Mouse (Mus musculus) midbrain, embryonic 15.5 days (tissue): Measurements from ENCODE around the gene Adgrg6. TPM values are rescaled to one million over a fixed set of nuclear protein-coding genes. Genes with fewer than 3 reads are reported as not detected.

Experiments
- ATAC-seq: fragments of 200-750 bp; cut with Nextera tagmentation; replicated peaks from 2 replicates; pipeline ENCODE4 v1.8.0; 2017; ENCODE audit warnings: moderate TSS enrichment
- H3K27ac ChIP-seq: fragments of 300-500 bp; sonication (generic); 2 replicates; pipeline ENCODE4 v1.5.1; 2015; ENCODE audit warnings: mild to moderate bottlenecking, inconsistent platforms
- H3K27me3 ChIP-seq: fragments of 300-500 bp; sonication (generic); replicated peaks from 2 replicates; pipeline ENCODE4 v1.6.1; 2015; ENCODE audit warnings: inconsistent platforms
- H3K36me3 ChIP-seq: fragments of 300-500 bp; sonication (generic); replicated peaks from 2 replicates; pipeline ENCODE4 v1.6.1; 2015; ENCODE audit warnings: inconsistent platforms
- H3K4me1 ChIP-seq: fragments of 300-500 bp; sonication (generic); 2 replicates; pipeline ENCODE4 v1.6.1; 2015; ENCODE audit warnings: inconsistent platforms
- H3K4me2 ChIP-seq: fragments of 300-500 bp; sonication (generic); 2 replicates; pipeline ENCODE4 v1.6.1; 2015; ENCODE audit warnings: inconsistent platforms, mild to moderate bottlenecking, moderate library complexity
- H3K4me3 ChIP-seq: fragments of 300-500 bp; sonication (generic); 2 replicates; pipeline ENCODE4 v1.5.1; 2015; ENCODE audit warnings: mild to moderate bottlenecking, inconsistent platforms
- H3K9ac ChIP-seq: fragments of 300-500 bp; sonication (generic); 2 replicates; pipeline ENCODE4 v1.6.1; 2015; ENCODE audit warnings: mild to moderate bottlenecking, inconsistent platforms
- H3K9me3 ChIP-seq: fragments of 300-500 bp; sonication (generic); 2 replicates; pipeline ENCODE4 v1.6.1; 2016; ENCODE audit warnings: inconsistent platforms
- WGBS: fragments of 180-500 bp; shearing (Covaris S2); methylation state at CpG from one replicate; pipeline ENCODE4 v1.1.7; 2015; ENCODE audit warnings: mixed read lengths; 5-methylcytosine and 5-hydroxymethylcytosine counted together
- polyA plus RNA-seq: library from polyadenylated mRNA; unstranded; fragments of >200 nt; fragmentation: Nextera tagmentation; extraction: Ambion mirVana; gene quantifications from 2 replicates; pipeline ENCODE4 v1.2.1, GENCODE M21; 2015

Gene Adgrg6
- polyA plus RNA-seq, result 0.82 and 1.6 TPM in 2 replicates

DNA sequence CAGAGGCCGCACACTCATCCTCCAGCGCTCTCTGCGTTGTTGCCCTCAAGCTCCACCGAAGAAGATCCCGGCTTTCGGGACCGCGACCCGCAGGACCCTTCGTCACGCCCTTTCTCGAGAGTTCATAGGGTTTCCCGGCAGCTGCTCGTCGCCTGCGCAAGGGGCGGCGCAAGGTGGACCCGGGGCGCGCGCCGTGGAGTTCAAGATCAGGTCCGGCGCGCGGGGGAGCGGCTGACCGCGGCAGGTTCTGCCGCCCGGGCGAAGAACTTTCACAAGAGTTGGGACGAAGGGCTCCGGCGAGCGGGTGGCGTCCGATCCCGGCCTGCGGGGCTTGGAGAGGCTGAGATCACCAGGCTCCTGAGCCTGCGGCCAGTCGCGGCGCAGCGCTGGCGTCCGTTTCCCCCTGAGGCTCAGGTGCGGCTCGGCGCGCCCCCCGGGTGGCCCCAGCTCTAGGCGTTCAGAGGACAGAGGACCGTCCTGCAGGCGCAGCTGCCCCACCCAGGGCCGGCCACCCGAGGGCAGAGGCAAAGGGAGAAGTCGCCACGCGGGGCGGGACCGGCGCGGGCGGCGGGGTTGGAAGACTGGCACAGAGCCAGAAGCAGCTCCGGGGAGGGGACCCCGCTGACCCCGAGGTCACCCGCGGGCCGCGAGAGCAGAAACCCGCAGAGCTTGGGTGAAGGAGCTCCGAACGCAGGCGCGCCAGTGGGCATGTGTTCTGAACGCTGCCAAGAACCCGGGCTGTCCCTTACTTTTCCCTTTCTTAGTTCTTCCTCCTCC is at the start of gene Adgrg6:
Gene Adgrg6, minus strand, starts transcription at position 719 of the 777 bp plus-strand sequence.
- no peak within 1 kb of the TSS for H3K27ac ChIP-seq
- H3K4me1 ChIP-seq, result peaks cover 11% of the 10 kb centered on the region; the same call in 1 of the 2 replicates
- ATAC-seq, result peak; percentile 81
- peaks cover 6% of the 10 kb centered on the region; the same call in 1 of the 2 replicates for H3K27me3 ChIP-seq
- H3K9me3 ChIP-seq, result no peaks in the 10 kb centered on the region
- peak within 1 kb of the TSS; percentile 100 for H3K4me2 ChIP-seq
- peak within 1 kb of the TSS; percentile 47 for H3K9ac ChIP-seq
- H3K36me3 ChIP-seq, result no peaks in the 10 kb centered on the region
- H3K4me3 ChIP-seq, result peak within 1 kb of the TSS; percentile 59
- under 1% methylated on average over 81 of the region's 81 CpGs for WGBS

DNA sequence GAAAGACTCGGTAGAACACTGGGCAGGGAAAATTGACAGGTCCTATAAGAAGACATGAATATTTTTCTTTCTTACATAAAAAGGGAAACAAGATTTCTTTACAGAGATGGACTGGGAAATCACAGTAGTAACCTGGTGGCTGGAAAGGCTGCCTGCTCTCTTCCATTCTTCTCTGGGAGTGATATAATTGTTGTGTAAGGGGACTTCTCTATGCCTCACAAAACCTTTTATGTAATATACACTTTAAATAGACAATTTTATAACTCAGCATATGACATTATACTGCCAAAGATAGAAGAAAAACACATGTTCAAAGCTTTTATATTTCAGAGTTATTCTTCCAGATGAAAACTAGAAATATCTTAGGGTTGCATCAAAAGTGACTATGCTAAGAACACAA is 46.8 kb upstream of the Adgrg6 start:
- H3K36me3 ChIP-seq, result no peaks in the 10 kb centered on the region
- no peaks in the 10 kb centered on the region for H3K4me1 ChIP-seq
- H3K4me3 ChIP-seq, result no peak overlapping the region
- H3K9ac ChIP-seq, result no peak overlapping the region
- H3K4me2 ChIP-seq, result no peak overlapping the region
- H3K27ac ChIP-seq, result no peak overlapping the region
- H3K27me3 ChIP-seq, result no peaks in the 10 kb centered on the region
- ATAC-seq, result no peak
- WGBS, result 91% methylated on average over 1 of the region's 1 CpGs
- no peaks in the 10 kb centered on the region for H3K9me3 ChIP-seq

DNA sequence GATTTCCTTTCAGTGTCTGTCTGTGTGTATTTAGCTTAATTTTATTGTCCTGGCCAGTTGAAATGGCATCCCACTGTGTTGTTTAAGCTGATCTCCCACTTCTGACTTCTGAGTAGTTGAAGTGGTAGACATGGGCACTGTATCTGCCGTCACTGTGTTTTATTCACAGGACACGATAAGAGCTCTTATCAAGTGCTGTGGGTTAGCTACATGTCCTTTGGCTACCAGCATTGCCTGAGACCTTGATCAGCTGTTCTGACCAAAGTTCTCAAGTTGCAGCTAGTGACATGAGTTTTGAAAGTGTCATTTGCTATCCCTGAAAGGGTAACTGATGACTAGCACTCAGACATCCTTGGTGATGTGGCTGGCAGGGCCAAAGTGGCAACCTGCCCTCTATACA is 45.4 kb upstream of the Adgrg6 start:
- WGBS, result 90% methylated on average over 2 of the region's 2 CpGs
- ATAC-seq, result no peak
- Histone ChIP-seq H3K4me3 (no peak overlapping the region), H3K27me3 (no peaks in the 10 kb centered on the region), H3K4me1 (no peaks in the 10 kb centered on the region), H3K27ac (no peak overlapping the region), H3K4me2 (no peak overlapping the region), H3K36me3 (no peaks in the 10 kb centered on the region), H3K9ac (no peak overlapping the region), H3K9me3 (no peaks in the 10 kb centered on the region)

DNA sequence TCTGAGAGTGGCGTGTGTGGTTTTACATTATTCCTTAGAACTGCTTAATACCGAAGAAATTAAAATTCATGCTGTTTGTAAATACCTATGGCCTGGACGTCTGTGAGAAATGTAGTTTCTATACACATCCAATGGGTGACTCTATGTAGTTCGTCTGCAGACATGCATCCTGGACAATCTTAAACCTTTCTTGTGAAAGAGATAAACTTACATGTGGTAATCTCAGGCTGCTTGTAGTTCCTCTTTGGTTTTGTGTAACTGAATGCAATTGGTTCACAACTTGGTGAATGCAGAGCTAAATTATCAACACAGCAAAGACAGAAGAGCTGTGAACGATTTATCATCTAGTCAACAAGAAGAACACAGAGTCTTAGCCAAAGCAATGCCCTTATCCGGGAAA is 44.2 kb upstream of the Adgrg6 start:
- H3K4me3 ChIP-seq, result no peak overlapping the region
- H3K27ac ChIP-seq, result no peak overlapping the region
- 90% methylated on average over 6 of the region's 6 CpGs for WGBS
- no peaks in the 10 kb centered on the region for H3K4me1 ChIP-seq
- ATAC-seq, result no peak
- H3K36me3 ChIP-seq, result no peaks in the 10 kb centered on the region
- H3K9ac ChIP-seq, result no peak overlapping the region
- H3K4me2 ChIP-seq, result no peak overlapping the region
- H3K27me3 ChIP-seq, result no peaks in the 10 kb centered on the region
- no peaks in the 10 kb centered on the region for H3K9me3 ChIP-seq

DNA sequence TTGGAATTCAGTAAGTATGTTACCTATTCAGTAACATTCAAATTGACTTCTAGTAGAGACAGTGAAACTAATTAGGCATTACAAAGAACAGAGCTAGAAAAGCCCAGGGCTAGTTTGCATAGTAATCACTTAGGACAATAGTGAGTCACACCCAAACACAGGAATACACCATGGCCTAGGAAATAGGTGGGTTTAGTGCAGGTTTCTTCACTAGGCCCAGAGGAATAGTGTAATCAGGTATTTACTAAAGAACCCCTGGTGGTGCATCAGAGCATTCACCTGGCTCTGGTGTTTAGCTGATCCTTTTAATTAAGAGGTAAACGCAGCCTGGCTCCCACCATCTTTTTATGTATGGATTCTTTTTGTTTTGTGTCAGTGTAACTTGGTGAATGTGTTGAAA is 38.0 kb upstream of the Adgrg6 start:
- H3K27me3 ChIP-seq, result no peaks in the 10 kb centered on the region
- H3K9ac ChIP-seq, result no peak overlapping the region
- H3K4me2 ChIP-seq, result no peak overlapping the region
- no peaks in the 10 kb centered on the region for H3K4me1 ChIP-seq
- H3K36me3 ChIP-seq, result no peaks in the 10 kb centered on the region
- H3K9me3 ChIP-seq, result no peaks in the 10 kb centered on the region
- H3K27ac ChIP-seq, result no peak overlapping the region
- ATAC-seq, result no peak
- H3K4me3 ChIP-seq, result no peak overlapping the region
- 83% methylated on average over 1 of the region's 1 CpGs for WGBS

DNA sequence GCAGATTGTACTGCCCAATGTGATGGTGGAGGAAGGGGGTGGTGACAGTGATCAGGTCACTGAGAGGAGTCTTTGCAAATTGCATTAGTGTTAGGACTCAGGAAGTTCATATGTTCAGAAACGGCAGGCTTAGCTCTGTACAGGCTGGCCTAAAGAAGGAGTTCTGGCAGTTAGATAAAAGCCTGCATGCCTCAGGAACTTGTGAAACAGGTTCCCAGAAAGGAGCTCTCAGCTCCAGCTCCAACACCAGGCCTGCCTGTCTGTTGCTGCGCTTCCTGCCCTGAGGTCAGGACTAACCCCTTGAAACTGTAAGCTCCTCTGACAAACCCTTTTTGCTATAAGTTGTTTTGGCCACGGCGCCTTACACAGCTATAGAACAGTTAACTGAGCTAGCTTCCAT is 28.8 kb upstream of the Adgrg6 start:
- no peak overlapping the region for H3K27ac ChIP-seq
- H3K9ac ChIP-seq, result no peak overlapping the region
- no peak for ATAC-seq
- no peak overlapping the region for H3K4me2 ChIP-seq
- no peak overlapping the region for H3K4me3 ChIP-seq
- no peaks in the 10 kb centered on the region for H3K9me3 ChIP-seq
- WGBS, result 83% methylated on average over 4 of the region's 4 CpGs
- no peaks in the 10 kb centered on the region for H3K4me1 ChIP-seq
- H3K36me3 ChIP-seq, result no peaks in the 10 kb centered on the region
- no peaks in the 10 kb centered on the region for H3K27me3 ChIP-seq

DNA sequence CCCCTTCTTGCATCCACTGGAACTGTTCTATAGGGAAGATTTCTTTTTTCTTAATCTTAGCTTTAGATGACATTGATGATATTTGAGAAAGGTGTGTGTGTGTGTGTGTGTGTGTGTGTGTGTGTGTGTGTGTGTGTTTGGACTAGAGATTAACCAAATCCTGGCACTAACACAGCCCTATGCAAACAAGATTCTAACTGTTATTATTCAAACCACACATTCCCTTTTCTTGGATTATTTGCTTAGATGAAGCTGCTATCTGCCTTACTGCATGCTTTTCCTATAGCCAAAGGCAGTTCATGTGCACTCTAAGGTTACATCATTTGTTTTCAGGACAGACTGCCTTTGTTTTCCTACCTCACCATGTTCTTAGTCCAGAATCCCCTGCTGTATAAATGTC is 25.7 kb upstream of the Adgrg6 start:
- no peaks in the 10 kb centered on the region for H3K36me3 ChIP-seq
- H3K9ac ChIP-seq, result no peak overlapping the region
- no peaks in the 10 kb centered on the region for H3K4me1 ChIP-seq
- no peaks in the 10 kb centered on the region for H3K9me3 ChIP-seq
- ATAC-seq, result no peak
- H3K4me2 ChIP-seq, result no peak overlapping the region
- no peak overlapping the region for H3K4me3 ChIP-seq
- H3K27me3 ChIP-seq, result no peaks in the 10 kb centered on the region
- no peak overlapping the region for H3K27ac ChIP-seq

DNA sequence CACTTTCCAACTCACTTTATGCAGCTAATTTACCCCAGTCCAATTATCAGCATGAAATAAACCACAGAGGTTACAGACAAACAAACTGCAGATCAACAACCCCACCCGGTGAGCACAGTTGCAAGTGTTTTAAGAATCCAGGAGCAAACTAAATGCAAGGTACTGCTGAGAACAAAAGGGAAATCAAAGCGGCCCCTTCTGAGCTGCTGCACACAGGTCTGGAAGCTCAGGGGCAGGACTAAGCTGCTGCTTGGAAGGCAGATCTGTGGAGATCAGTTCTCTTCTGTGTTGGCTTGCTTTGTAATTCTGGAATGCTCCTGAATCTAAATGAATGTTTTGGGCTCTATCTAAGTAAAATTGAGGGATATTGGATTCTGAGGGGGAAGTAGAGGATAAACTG is 25.2 kb upstream of the Adgrg6 start:
- ATAC-seq, result no peak
- Histone ChIP-seq H3K36me3 (no peaks in the 10 kb centered on the region), H3K4me3 (no peak overlapping the region), H3K27me3 (no peaks in the 10 kb centered on the region), H3K4me1 (no peaks in the 10 kb centered on the region), H3K4me2 (no peak overlapping the region), H3K27ac (no peak overlapping the region), H3K9ac (no peak overlapping the region), H3K9me3 (no peaks in the 10 kb centered on the region)
- 7% methylated on average over 2 of the region's 2 CpGs for WGBS

DNA sequence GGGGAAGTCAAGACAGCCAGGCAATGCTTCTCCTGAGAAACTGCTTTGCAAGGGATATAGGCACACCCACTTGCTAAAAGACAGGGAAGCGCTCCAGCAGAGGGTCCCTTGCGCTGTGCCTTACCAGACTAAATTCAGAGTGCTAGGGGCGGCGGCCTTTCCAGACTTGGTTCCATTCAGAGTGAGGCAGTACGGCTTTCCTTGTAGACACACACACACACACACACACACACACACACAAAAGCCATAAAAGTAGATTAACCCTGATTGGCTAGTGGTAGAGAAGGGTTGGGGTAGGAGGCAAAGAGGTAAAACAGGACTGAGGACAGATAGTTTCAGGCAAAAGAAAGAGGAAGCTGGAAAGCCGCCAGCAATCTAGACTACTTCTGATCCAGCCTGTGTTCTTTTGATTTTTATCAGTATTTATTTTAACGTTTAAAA is 672 bp upstream of the Adgrg6 start:
- Histone ChIP-seq H3K4me3 (0 out of 2 replicates have a peak overlapping the region, but pooled peaks have one; percentile 6), H3K4me1 (peaks cover 11% of the 10 kb centered on the region; the same call in 1 of the 2 replicates), H3K27me3 (peaks cover 6% of the 10 kb centered on the region; the same call in 1 of the 2 replicates), H3K36me3 (no peaks in the 10 kb centered on the region), H3K9me3 (no peaks in the 10 kb centered on the region), H3K4me2 (peak overlapping the region; percentile 100), H3K9ac (no peak overlapping the region), H3K27ac (no peak overlapping the region)
- 26% methylated on average over 7 of the region's 7 CpGs for WGBS
- ATAC-seq, result peak; percentile 53

DNA sequence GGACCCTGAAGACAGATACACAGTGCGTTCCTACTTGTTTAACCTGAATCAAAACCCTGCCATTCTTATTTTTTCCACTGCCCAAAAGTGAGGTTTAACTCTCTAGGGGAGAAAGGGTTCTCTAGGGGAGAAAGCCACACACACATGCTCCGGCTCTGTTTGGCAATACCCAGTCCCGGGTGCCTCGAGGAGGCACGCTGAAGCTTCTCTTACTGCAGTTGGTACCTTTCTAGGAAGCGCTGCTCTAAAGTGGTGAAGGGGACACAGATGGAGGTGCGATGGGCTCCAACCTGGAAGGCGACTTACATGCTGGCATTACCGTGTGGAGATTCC is 885 bp downstream of the Adgrg6 start:
- Histone ChIP-seq H3K4me2 (peak overlapping the region; percentile 100), H3K4me1 (peaks cover 11% of the 10 kb centered on the region; the same call in 1 of the 2 replicates), H3K27ac (no peak overlapping the region), H3K4me3 (peak overlapping the region; percentile 59), H3K36me3 (no peaks in the 10 kb centered on the region), H3K9ac (peak overlapping the region; percentile 47), H3K9me3 (no peaks in the 10 kb centered on the region), H3K27me3 (peaks cover 6% of the 10 kb centered on the region; the same call in 1 of the 2 replicates)
- WGBS, result 8% methylated on average over 9 of the region's 9 CpGs
- ATAC-seq, result no peak

DNA sequence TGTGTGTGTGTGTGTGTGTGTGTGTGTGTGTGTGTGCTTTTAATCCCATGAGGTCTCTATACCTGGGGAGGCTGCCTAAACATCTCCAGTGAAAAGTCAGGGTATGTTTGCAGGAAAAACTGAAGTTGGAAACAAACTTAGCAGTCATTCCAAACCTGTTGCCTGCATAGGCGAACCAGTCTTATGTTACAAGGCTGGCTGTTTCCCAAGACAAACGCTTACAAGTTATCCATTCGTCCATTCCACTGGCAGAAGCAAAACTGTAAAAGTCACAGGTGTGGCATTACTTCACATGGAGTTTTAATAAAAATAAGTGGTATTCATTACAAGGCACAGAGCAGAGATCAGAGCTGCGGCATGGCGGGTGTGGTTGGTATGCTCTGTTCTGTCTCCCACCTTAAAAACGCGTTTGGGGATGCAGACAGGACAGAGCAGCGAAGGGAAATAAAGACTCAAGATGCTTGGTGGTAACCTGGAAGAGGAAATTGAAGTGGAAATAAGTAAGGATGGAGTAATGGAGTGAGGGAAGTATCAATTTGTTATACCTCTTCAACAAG is 1.9 kb downstream of the Adgrg6 start:
- ATAC-seq, result no peak
- no peak overlapping the region for H3K27ac ChIP-seq
- no peaks in the 10 kb centered on the region for H3K9me3 ChIP-seq
- peaks cover 6% of the 10 kb centered on the region; the same call in 1 of the 2 replicates for H3K27me3 ChIP-seq
- no peak overlapping the region for H3K9ac ChIP-seq
- H3K4me1 ChIP-seq, result peaks cover 11% of the 10 kb centered on the region; the same call in 1 of the 2 replicates
- H3K4me2 ChIP-seq, result no peak overlapping the region
- 79% methylated on average over 8 of the region's 8 CpGs for WGBS
- H3K4me3 ChIP-seq, result no peak overlapping the region
- no peaks in the 10 kb centered on the region for H3K36me3 ChIP-seq

DNA sequence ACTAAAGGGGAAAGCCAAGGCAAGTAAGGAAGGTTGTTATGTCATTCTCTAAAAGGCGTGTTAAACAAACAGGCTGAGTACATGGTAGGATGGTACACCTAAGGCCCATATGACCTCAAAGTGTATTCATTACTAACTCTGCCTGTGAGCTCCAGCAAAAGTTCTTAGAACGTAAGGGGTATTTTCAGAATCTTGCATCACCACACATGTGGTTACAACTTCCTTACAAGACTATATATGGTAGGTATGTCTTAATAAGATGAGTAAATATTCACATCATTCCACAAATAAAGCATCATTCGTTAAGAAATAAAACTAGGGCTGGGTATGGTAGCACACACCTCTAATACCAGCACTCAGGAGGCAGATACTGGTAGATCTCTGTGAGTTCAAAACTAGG is 8.4 kb downstream of the Adgrg6 start:
- no peaks in the 10 kb centered on the region for H3K9me3 ChIP-seq
- no peak overlapping the region for H3K4me2 ChIP-seq
- no peak for ATAC-seq
- 93% methylated on average over 3 of the region's 3 CpGs for WGBS
- H3K9ac ChIP-seq, result no peak overlapping the region
- H3K4me1 ChIP-seq, result no peaks in the 10 kb centered on the region
- no peak overlapping the region for H3K4me3 ChIP-seq
- no peaks in the 10 kb centered on the region for H3K27me3 ChIP-seq
- no peaks in the 10 kb centered on the region for H3K36me3 ChIP-seq
- H3K27ac ChIP-seq, result no peak overlapping the region

DNA sequence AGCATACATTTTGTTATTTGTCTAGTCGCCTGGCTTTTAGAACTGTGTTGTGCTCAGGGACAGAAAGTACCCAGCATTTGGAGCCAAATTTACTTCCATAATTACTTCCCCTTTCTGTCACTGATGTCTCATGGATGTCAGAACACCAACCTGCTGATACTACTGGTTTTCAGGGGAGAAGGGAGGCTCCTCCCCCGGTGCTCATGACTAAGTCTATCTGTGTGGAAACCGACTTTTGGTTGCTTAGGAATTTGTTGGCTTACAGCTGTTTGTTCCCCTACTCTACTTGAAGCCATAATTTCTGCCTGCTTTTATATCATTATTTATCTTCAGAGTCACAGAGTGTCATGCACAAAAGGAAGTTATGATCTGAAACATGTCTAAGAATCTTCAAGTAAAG is 14.4 kb downstream of the Adgrg6 start:
- H3K27ac ChIP-seq, result no peak overlapping the region
- ATAC-seq, result no peak
- H3K36me3 ChIP-seq, result no peaks in the 10 kb centered on the region
- no peak overlapping the region for H3K9ac ChIP-seq
- H3K27me3 ChIP-seq, result no peaks in the 10 kb centered on the region
- no peaks in the 10 kb centered on the region for H3K4me1 ChIP-seq
- no peak overlapping the region for H3K4me3 ChIP-seq
- no peak overlapping the region for H3K4me2 ChIP-seq
- WGBS, result 90% methylated on average over 3 of the region's 3 CpGs
- no peaks in the 10 kb centered on the region for H3K9me3 ChIP-seq
